Mouse (Mus musculus) cerebellum, adult 9-10 months (tissue): ENCODE results near the gene Zfp781.
"Not testable (repeated sequence)": the region's sequence is repeated elsewhere in the genome, so short reads cannot be mapped to it uniquely, and the experiment has no call there.

Source experiments
- DNase-seq: peaks from one replicate; pipeline ENCODE4 v3.0.0; 2022

The Zfp781 gene

DNA sequence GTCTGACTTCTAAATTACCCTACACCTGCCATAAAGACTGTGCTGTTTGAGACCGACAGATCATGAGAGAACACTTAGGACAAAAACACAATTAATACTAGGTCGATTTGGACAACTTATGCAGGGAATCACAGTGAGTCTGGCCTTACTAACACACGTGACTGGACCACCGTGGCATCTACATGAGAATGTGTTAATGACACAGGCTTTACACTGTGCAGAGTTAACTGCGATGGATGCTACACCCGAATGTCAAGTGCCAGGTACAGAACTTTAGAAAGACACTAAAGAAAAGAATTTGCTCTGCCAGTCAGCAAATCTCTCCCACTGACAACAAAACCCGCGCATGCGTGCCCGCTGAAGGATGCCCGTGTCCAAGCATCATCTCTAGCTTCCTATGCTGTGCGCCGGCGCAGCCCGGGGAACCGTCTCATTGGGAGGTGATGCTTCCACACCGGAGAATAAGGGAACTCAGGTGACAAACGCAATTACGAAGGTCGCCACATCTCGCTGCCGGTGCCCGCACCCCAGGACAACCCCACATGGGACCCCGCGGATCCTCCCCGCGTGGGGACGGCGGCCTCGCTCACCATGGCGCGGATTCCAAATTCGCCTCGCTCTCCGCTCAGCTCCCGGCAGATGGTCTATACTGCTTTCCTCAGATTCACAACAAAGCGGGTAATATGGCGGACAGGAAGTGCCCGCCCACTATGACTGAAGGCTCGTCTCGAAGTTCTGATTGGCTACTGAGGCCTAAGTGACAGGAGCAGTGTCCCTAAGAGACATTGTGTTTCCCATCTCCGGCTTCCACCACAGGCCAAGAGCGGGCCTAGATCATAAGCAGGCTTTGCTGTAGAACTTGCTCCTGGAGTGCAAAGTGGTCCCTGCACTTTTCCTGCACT lies at the start of gene Zfp781:
TSS of gene Zfp781 (minus strand) at position 639 of the 902 bp plus-strand sequence.
- DNase-seq: not testable (repeated sequence)

DNA sequence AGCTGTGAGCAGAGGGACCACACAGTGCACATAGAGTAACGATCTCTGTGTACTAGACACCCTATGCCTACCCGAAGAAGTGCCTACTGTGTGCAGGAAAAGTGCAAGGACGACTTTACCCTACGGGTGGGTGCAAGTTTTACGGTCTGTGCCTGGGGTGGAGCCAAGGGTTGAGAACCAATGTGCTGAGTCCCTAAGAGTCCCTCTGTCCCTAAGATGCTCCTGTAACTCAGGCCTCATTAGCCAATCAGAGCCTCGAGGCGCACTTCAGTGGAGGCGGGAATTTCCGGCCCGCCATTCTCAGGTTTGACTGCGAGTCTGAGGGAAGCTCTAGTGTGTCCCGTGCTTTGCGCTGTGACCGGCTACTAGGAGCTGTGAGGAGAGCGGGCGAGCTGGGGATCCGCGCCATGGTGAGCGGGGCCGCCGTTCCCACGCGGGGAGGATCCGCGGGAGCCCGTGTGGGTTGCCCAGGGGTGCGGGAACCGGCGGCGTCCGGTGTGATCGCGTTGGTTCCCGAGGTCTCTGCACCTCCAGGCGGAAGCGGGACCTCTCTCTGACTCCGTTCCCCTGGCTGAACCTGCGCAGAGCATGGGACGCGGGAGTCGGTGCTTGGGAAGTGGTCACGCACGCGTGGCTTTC lies 48.2 kb upstream of the Zfp781 start:
- DNase-seq: not testable (repeated sequence)

DNA sequence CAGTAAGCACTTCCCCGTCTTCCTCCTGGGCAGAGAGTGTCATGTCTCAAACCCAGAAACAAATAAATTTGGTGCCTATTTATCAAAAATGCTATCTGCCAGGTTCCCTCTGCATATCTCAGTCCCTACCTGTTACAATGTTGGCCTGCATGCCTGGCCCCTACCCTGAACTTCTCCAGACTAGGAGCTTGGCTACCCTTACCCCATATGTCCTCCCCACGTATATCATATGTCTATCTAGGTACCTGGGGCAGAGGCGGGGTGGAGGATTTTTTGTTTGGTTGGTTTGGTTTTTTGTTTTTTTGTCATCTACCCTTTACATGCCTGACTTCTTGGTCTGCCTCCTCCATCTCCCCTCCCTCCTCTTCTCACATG lies 451 bp upstream of the Zfp781 start:
- DNase-seq: not testable (repeated sequence)

DNA sequence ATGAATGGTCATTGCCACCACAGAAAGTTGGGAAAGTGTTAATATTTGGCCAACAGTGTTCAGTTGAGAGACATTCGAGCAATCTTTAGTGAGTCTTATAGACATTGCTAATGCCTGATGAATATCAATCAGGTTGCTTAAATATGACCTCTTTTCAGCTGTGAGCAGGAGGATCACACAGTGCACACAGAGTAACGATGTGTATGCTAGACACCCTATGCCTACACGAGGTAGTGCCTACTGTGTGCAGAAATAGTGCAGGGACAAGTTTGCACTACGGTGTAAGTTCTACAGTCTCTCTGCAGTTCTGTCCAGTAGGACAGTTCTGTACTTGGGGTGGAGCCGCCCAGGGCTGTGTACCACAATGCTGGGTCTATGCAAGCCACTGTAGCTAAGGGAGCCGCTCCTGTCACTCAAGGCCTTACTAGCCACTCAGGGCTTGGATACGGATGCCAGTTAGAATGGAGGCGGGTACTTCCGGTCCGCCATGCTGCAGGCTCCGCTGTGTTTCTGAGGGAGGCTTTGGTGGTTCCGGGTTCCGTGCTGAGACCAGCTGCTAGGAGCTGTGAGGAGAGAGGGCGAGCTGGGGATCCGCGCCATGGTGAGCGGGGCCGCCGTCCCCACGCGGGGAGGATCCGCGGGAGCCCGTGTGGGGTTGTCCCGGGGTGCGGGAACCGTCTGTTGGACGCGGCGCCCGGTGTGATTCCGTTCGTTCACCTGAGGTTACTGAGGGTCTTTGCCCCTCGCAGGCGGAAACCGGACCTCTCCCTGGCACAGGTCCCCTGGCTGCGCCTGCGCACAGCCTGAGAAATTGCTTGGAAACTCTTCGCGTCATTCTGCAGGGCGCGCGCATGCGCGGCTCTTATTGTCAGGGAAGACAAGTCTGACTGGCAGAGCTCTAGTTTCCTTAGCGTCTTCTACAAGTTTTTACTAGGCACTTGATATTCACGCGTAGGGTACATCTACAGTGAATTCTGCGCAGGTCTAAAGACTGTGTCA lies 66.6 kb downstream of the Zfp781 start, which contains the start of gene Gm32687:
TSS of gene Gm32687 (plus strand) at position 526 of the 999 bp plus-strand sequence.
- peak; percentile 11 for DNase-seq
